Mouse (Mus musculus): ENCODE measurements around the gene Arhgef15. TPM values are rescaled to one million over a fixed set of nuclear protein-coding genes. Genes with fewer than 3 reads are reported as not detected.
"Not testable (repeated sequence)": the region's sequence is repeated elsewhere in the genome, so short reads cannot be mapped to it uniquely, and the experiment has no call there.

Gene Arhgef15
- polyA plus RNA-seq, 1 experiment from 2014 or later = 8.5 TPM

GRCm38 (mm10) chr11:68963405-68963804, 6.1 kb upstream of the Arhgef15 start:
- ATAC-seq (ENCODE audit: insufficient read depth, low FRiP score, low read depth) = no peak
- Histone ChIP-seq H3K27me3 (replicated peaks) (no peaks in the 10 kb centered on the region), H3K4me3 (replicated peaks) (no peak overlapping the region), H3K9ac (no peak overlapping the region), H3K4me1 (peaks cover 10% of the 10 kb centered on the region), H3K4me2 (no peak overlapping the region), H3K36me3 (no peaks in the 10 kb centered on the region), H3K27ac (no peak overlapping the region), H3K9me3 (no peaks in the 10 kb centered on the region)
- WGBS = 80% methylated on average over 2 of the region's 2 CpGs

GRCm38 (mm10) chr11:68962159-68962558, 4.9 kb upstream of the Arhgef15 start:
- not testable (repeated sequence) for H3K27me3 ChIP-seq (replicated peaks); H3K27ac ChIP-seq; ATAC-seq (ENCODE audit: insufficient read depth, low FRiP score, low read depth); H3K4me3 ChIP-seq (replicated peaks); H3K4me1 ChIP-seq; H3K36me3 ChIP-seq; H3K9ac ChIP-seq; H3K4me2 ChIP-seq; H3K9me3 ChIP-seq
- 17% methylated on average over 11 of the region's 11 CpGs for WGBS

- Histone ChIP-seq H3K4me1 (no peaks in the 10 kb centered on the region), H3K27me3 (replicated peaks) (no peaks in the 10 kb centered on the region), H3K9ac (no peak overlapping the region), H3K27ac (no peak overlapping the region), H3K4me2 (no peak overlapping the region), H3K36me3 (no peaks in the 10 kb centered on the region), H3K4me3 (replicated peaks) (no peak overlapping the region), H3K9me3 (no peaks in the 10 kb centered on the region)
- 61% methylated on average over 3 of the region's 3 CpGs for WGBS
- no peak for ATAC-seq (ENCODE audit: insufficient read depth, low FRiP score, low read depth)
Measured at GRCm38 (mm10) chr11:68961596-68961995, 4.3 kb upstream of the Arhgef15 start.

GRCm38 (mm10) chr11:68957971-68958370, 691 bp upstream of the Arhgef15 start:
- Histone ChIP-seq H3K27me3 (replicated peaks) (peaks cover 19% of the 10 kb centered on the region; the same call in 1 of the 2 replicates), H3K27ac (no peak overlapping the region), H3K9ac (no peak overlapping the region), H3K4me2 (no peak overlapping the region), H3K36me3 (no peaks in the 10 kb centered on the region), H3K4me1 (peaks cover 10% of the 10 kb centered on the region), H3K9me3 (no peaks in the 10 kb centered on the region), H3K4me3 (replicated peaks) (no peak overlapping the region)
- WGBS = 81% methylated on average over 1 of the region's 1 CpGs
- no peak for ATAC-seq (ENCODE audit: insufficient read depth, low FRiP score, low read depth)

GRCm38 (mm10) chr11:68956697-68957096, 583 bp downstream of the Arhgef15 start:
- Histone ChIP-seq H3K36me3 (no peaks in the 10 kb centered on the region), H3K4me1 (peaks cover 10% of the 10 kb centered on the region), H3K27ac (peak overlapping the region; percentile 51; the same call in 1 of the 2 replicates), H3K27me3 (replicated peaks) (peaks cover 19% of the 10 kb centered on the region; the same call in 1 of the 2 replicates), H3K9me3 (no peaks in the 10 kb centered on the region), H3K4me3 (replicated peaks) (peak overlapping the region; percentile 16), H3K4me2 (no peak overlapping the region), H3K9ac (no peak overlapping the region)
- 30% methylated on average over 13 of the region's 13 CpGs for WGBS
- ATAC-seq (ENCODE audit: insufficient read depth, low FRiP score, low read depth) = no peak

GRCm38 (mm10) chr11:68956107-68956506, 1.2 kb downstream of the Arhgef15 start:
- Histone ChIP-seq H3K27me3 (replicated peaks) (peaks cover 23% of the 10 kb centered on the region; the same call in 1 of the 2 replicates), H3K27ac (peak overlapping the region; percentile 51; the same call in 1 of the 2 replicates), H3K4me3 (replicated peaks) (peak overlapping the region; percentile 16; the same call in 1 of the 2 replicates), H3K4me1 (peaks cover 10% of the 10 kb centered on the region), H3K4me2 (0 out of 2 replicates have a peak overlapping the region, but pooled peaks have one; percentile 8), H3K9me3 (no peaks in the 10 kb centered on the region), H3K36me3 (no peaks in the 10 kb centered on the region), H3K9ac (no peak overlapping the region)
- WGBS = 38% methylated on average over 3 of the region's 3 CpGs
- no peak for ATAC-seq (ENCODE audit: insufficient read depth, low FRiP score, low read depth)

- WGBS = 62% methylated on average over 5 of the region's 5 CpGs
- 0 out of 2 replicates have a peak, but pooled peaks have one; percentile 21 for ATAC-seq (ENCODE audit: insufficient read depth, low FRiP score, low read depth)
Measured at GRCm38 (mm10) chr11:68955473-68955872, 1.8 kb downstream of the Arhgef15 start.

GRCm38 (mm10) chr11:68954408-68954807, 2.9 kb downstream of the Arhgef15 start:
- H3K36me3 ChIP-seq = no peaks in the 10 kb centered on the region
- H3K4me2 ChIP-seq = peak overlapping the region; percentile 62
- H3K27ac ChIP-seq = no peak overlapping the region
- H3K4me3 ChIP-seq (replicated peaks) = peak overlapping the region; percentile 35
- WGBS = 4% methylated on average over 17 of the region's 17 CpGs
- peaks cover 23% of the 10 kb centered on the region; the same call in 1 of the 2 replicates for H3K27me3 ChIP-seq (replicated peaks)
- no peaks in the 10 kb centered on the region for H3K9me3 ChIP-seq
- ATAC-seq (ENCODE audit: insufficient read depth, low FRiP score, low read depth) = no peak
- peaks cover 10% of the 10 kb centered on the region for H3K4me1 ChIP-seq
- H3K9ac ChIP-seq = 0 out of 2 replicates have a peak overlapping the region, but pooled peaks have one; percentile 9

More at GRCm38 (mm10) chr11:68955473-68955872, 1.8 kb downstream of the Arhgef15 start:
- Histone ChIP-seq H3K4me1 (peaks cover 10% of the 10 kb centered on the region), H3K9me3 (no peaks in the 10 kb centered on the region), H3K4me3 (replicated peaks) (peak overlapping the region; percentile 35; the same call in 1 of the 2 replicates), H3K4me2 (peak overlapping the region; percentile 62; the same call in 1 of the 2 replicates), H3K9ac (no peak overlapping the region), H3K27ac (no peak overlapping the region), H3K36me3 (no peaks in the 10 kb centered on the region), H3K27me3 (replicated peaks) (peaks cover 23% of the 10 kb centered on the region; the same call in 1 of the 2 replicates)

GRCm38 (mm10) chr11:68953903-68954302, 3.4 kb downstream of the Arhgef15 start:
- H3K36me3 ChIP-seq = no peaks in the 10 kb centered on the region
- peak overlapping the region; percentile 35 for H3K4me3 ChIP-seq (replicated peaks)
- H3K9ac ChIP-seq = no peak overlapping the region
- peaks cover 10% of the 10 kb centered on the region for H3K4me1 ChIP-seq
- no peak overlapping the region for H3K27ac ChIP-seq
- H3K4me2 ChIP-seq = peak overlapping the region; percentile 62
- H3K27me3 ChIP-seq (replicated peaks) = peaks cover 23% of the 10 kb centered on the region; the same call in 1 of the 2 replicates
- no peak for ATAC-seq (ENCODE audit: insufficient read depth, low FRiP score, low read depth)
- no peaks in the 10 kb centered on the region for H3K9me3 ChIP-seq
- WGBS = 14% methylated on average over 13 of the region's 13 CpGs

- H3K4me3 ChIP-seq (replicated peaks) = no peak overlapping the region; the same call in 1 of the 2 replicates
- WGBS = 14% methylated on average over 12 of the region's 12 CpGs
- H3K9me3 ChIP-seq = no peaks in the 10 kb centered on the region
- no peak for ATAC-seq (ENCODE audit: insufficient read depth, low FRiP score, low read depth)
- peaks cover 3% of the 10 kb centered on the region; the same call in 1 of the 2 replicates for H3K36me3 ChIP-seq
- H3K27me3 ChIP-seq (replicated peaks) = 0 out of 2 replicates have a peak, but pooled peaks cover 12% of the 10 kb centered on the region
- H3K4me2 ChIP-seq = peak overlapping the region; percentile 41
- H3K4me1 ChIP-seq = 0 out of 2 replicates have a peak, but pooled peaks cover 5% of the 10 kb centered on the region
- H3K27ac ChIP-seq = peak overlapping the region; percentile 31; the same call in 1 of the 2 replicates
- no peak overlapping the region for H3K9ac ChIP-seq
Measured at GRCm38 (mm10) chr11:68947542-68947993, 9.7 kb downstream of the Arhgef15 start.

GRCm38 (mm10) chr11:68946806-68947440, 10.4 kb downstream of the Arhgef15 start:
- Histone ChIP-seq H3K4me3 (replicated peaks) (peak overlapping the region; percentile 23), H3K4me2 (peak overlapping the region; percentile 46), H3K27ac (no peak overlapping the region), H3K9ac (no peak overlapping the region), H3K4me1 (0 out of 2 replicates have a peak, but pooled peaks cover 5% of the 10 kb centered on the region), H3K27me3 (replicated peaks) (0 out of 2 replicates have a peak, but pooled peaks cover 12% of the 10 kb centered on the region), H3K9me3 (no peaks in the 10 kb centered on the region), H3K36me3 (peaks cover 3% of the 10 kb centered on the region; the same call in 1 of the 2 replicates)
- peak; percentile 19; the same call in 1 of the 2 replicates for ATAC-seq (ENCODE audit: insufficient read depth, low FRiP score, low read depth)
- 17% methylated on average over 13 of the region's 16 CpGs for WGBS

GRCm38 (mm10) chr11:68946001-68946400, 11.3 kb downstream of the Arhgef15 start:
- Histone ChIP-seq H3K36me3 (peaks cover 3% of the 10 kb centered on the region; the same call in 1 of the 2 replicates), H3K9me3 (no peaks in the 10 kb centered on the region), H3K27me3 (replicated peaks) (0 out of 2 replicates have a peak, but pooled peaks cover 8% of the 10 kb centered on the region), H3K9ac (no peak overlapping the region), H3K27ac (no peak overlapping the region), H3K4me1 (0 out of 2 replicates have a peak, but pooled peaks cover 5% of the 10 kb centered on the region), H3K4me3 (replicated peaks) (no peak overlapping the region), H3K4me2 (no peak overlapping the region)
- 79% methylated on average over 4 of the region's 4 CpGs for WGBS
- no peak for ATAC-seq (ENCODE audit: insufficient read depth, low FRiP score, low read depth)

All from stomach, embryonic 15.5 days (tissue).